Mouse (Mus musculus) macrophage (primary cell): ENCODE data around the gene Itln1. TPM values are rescaled to one million over a fixed set of nuclear protein-coding genes. Genes with fewer than 3 reads are reported as not detected.

Experiments used
- H3K27ac ChIP-seq: fragments of 350-480 bp; formaldehyde crosslinking; 2 replicates; pipeline ENCODE4 v1.9.0; 2021
- H3K36me3 ChIP-seq: fragments of 350-480 bp; formaldehyde crosslinking; 2 replicates; pipeline ENCODE4 v1.9.0; 2021; ENCODE audit errors: inconsistent target
- H3K4me3 ChIP-seq: fragments of 350-480 bp; formaldehyde crosslinking; 2 replicates; pipeline ENCODE4 v1.9.0; 2021; ENCODE audit errors: inconsistent target
- H3K79me2 ChIP-seq: fragments of 350-480 bp; formaldehyde crosslinking; 2 replicates; pipeline ENCODE4 v1.9.0; 2021; ENCODE audit errors: inconsistent target
- WGBS: methylation state at CpG from one replicate; pipeline ENCODE4 v1.1.7; 2026; ENCODE audit warnings: inconsistent platforms; ENCODE audit not compliant: missing documents; 5-methylcytosine and 5-hydroxymethylcytosine counted together
- polyA plus RNA-seq: library from polyadenylated mRNA; stranded (reverse); fragments of 250-400 nt; gene quantifications from 3 replicates; pipeline ENCODE4 v1.2.4, GENCODE M21; 2018; ENCODE audit warnings: inconsistent platforms
- total RNA-seq, 78 experiments: library from RNA; depleted of rRNA; stranded (reverse); fragments of 250-400 nt; gene quantifications; 1 replicate in 9 of 78; 2 replicates in 24 of 78; 3 replicates in 43 of 78; 4 replicates in 2 of 78; pipeline ENCODE4 v1.2.4; 2018; ENCODE audit warnings: inconsistent platforms in 56 of 78

The Itln1 gene
- total RNA-seq (2018; cell fraction: chromatin; rRNA removed), result not detected
- under 1 TPM in 5 of 26 experiments, not detected in 21; 0.15 to 0.20 (median 0.18) TPM for total RNA-seq (2018; cell fraction: cytosol; rRNA removed)
- total RNA-seq (2018; cell fraction: nucleus; rRNA removed), result not detected
- not detected in 3 replicates for polyA plus RNA-seq

DNA sequence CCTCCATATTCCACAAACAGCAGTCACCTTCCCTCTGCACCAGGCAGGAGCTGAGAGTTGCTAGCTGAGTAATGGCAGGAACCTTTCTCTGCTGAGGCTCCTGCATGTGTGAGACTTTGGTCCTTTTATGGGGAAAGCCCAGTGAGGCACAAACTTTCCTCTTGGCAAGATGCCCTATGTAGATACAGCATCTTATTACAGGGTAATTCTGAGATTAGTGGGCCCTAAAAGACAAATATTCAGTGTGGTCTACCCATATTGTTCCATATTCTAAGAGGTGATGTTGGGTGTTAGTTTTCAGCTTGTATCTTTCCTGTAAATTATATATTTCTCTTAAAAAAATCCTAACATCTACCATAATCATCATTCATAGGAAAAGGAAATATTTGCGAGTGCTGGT lies at the start of gene Itln1:
Gene Itln1, minus strand, starts transcription at position 101 of the 400 bp plus-strand sequence.
- Histone ChIP-seq H3K36me3 (no peaks in the 10 kb centered on the region), H3K79me2 (no peaks in the 10 kb centered on the region), H3K4me3 (no peak within 1 kb of the TSS), H3K27ac (no peak within 1 kb of the TSS)
- 75% methylated on average over 1 of the region's 1 CpGs for WGBS

DNA sequence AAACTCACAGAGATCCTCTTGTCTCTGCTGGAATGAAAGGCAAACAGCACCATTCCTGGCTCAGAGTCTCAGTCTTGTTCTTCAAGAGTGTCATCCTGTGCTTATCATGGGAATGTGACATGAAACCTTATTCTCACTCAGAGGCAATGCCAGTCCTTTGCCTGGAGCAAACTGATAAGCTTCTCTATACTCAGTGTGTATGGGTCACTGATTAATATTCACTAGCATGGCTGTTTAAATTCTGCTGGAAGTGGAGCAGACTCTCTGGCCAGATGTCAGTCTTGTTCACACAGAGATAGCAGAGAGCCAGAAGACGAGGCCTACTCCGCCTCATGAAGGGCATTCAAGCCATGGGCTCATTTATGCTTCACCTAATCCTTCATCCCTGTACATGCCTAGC lies 49.5 kb upstream of the Itln1 start:
- 100% methylated on average over 2 of the region's 2 CpGs for WGBS
- H3K36me3 ChIP-seq, result peaks cover 19% of the 10 kb centered on the region
- H3K27ac ChIP-seq, result no peak overlapping the region
- no peak overlapping the region for H3K4me3 ChIP-seq
- no peaks in the 10 kb centered on the region for H3K79me2 ChIP-seq

DNA sequence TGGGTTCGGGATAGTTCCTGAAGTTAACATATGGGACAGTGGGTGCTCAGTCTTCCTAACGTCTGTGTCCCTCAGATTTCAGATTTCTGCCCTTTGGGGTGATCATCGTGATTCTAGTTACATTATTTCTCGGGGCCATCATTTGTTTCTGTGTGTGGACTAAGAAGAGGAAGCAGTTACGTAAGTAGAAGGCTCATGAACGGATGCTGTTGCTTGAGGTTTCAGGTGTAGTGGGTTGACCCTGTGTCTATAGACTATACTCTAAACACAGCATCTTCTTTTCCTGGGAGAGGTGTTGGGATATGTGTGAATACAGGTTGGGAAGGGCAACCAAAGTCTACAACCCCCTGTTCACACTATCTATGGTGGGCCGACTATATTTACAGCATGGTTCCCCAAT lies 42.1 kb upstream of the Itln1 start:
- no peak overlapping the region for H3K4me3 ChIP-seq
- 58% methylated on average over 7 of the region's 7 CpGs for WGBS
- H3K27ac ChIP-seq, result no peak overlapping the region
- H3K36me3 ChIP-seq, result no peaks in the 10 kb centered on the region
- H3K79me2 ChIP-seq, result no peaks in the 10 kb centered on the region

DNA sequence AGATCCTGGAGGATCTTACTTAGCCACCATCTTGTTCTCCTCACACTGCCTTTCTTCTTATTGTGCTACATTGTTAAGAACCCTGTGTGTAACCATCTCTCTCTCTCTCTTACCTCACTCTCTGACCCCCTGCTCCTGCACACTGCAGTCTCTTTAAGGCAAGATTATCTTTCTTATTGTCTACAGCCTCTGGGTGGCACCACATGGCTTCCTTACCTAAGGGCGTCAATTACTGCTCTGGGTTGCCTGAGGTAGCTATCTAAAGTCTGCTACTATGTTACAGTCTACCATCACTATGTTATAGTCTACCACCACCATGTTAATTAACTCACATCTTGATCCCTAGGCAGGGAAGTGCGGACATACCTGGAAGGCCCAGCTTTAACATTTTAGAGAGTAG lies 33.3 kb upstream of the Itln1 start:
- H3K79me2 ChIP-seq, result no peaks in the 10 kb centered on the region
- no peaks in the 10 kb centered on the region for H3K36me3 ChIP-seq
- 86% methylated on average over 2 of the region's 2 CpGs for WGBS
- H3K27ac ChIP-seq, result no peak overlapping the region
- no peak overlapping the region for H3K4me3 ChIP-seq

DNA sequence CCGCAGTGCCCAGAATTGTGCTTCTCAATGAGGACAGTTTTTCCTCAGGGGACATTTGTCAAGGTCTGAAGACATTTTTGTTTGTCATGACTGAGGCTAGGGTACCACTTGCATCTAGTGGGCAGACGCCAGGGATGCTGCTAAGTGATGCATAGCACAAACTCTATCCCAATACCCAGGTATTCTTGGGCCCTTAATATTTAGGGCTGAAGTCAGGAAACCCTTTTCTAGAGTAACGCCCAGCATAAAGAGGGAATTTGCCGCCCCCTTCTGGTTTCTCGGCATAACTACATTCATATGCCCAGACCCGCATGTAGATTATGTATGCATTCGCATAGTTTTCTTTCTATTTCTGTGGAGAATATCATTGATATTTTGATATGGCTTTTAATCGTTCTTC lies 31.7 kb upstream of the Itln1 start:
- Histone ChIP-seq H3K36me3 (no peaks in the 10 kb centered on the region), H3K4me3 (no peak overlapping the region), H3K79me2 (no peaks in the 10 kb centered on the region), H3K27ac (no peak overlapping the region)
- 13% methylated on average over 8 of the region's 8 CpGs for WGBS

DNA sequence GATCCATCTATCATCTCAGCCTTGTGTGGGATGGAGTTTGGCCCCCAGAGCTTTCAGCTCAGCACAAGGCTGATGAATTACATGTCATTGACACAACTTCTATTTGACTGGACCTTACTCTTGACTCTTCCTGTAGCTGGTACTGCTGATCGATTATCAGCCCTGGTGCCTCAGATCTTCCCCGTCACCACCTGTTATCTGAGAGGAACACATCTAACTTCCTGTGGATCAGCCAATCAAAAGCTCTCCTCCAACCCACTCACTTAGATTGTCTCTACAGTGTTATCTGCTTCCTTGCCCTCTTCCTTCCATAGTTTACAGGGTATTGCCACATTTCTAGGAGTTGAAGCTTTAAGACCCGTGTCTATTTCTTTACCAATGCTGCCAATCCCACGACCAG lies 30.8 kb upstream of the Itln1 start:
- no peak overlapping the region for H3K27ac ChIP-seq
- H3K4me3 ChIP-seq, result no peak overlapping the region
- H3K79me2 ChIP-seq, result no peaks in the 10 kb centered on the region
- 58% methylated on average over 4 of the region's 4 CpGs for WGBS
- no peaks in the 10 kb centered on the region for H3K36me3 ChIP-seq

DNA sequence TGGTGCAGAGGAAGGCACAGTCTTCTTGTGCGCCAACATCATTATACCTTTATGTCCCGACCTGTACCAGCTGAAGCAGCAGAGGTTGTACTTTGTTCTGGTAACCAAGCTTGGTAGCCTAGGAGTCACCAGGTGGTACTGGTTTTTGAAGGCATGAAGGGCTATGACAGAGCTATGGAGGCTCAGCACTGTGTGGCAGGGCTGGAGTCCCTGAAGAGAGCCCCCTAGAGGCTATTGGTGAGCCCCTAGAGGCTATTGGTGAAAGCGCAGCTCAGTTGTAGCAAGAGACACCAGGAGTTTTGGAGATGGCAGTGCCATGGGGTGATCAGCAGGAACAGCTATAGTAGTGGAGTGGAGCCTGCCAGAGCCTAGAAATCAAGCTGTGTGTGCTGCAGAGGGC lies 29.2 kb upstream of the Itln1 start:
- H3K27ac ChIP-seq, result no peak overlapping the region
- no peaks in the 10 kb centered on the region for H3K79me2 ChIP-seq
- H3K4me3 ChIP-seq, result no peak overlapping the region
- 81% methylated on average over 3 of the region's 3 CpGs for WGBS
- H3K36me3 ChIP-seq, result no peaks in the 10 kb centered on the region

DNA sequence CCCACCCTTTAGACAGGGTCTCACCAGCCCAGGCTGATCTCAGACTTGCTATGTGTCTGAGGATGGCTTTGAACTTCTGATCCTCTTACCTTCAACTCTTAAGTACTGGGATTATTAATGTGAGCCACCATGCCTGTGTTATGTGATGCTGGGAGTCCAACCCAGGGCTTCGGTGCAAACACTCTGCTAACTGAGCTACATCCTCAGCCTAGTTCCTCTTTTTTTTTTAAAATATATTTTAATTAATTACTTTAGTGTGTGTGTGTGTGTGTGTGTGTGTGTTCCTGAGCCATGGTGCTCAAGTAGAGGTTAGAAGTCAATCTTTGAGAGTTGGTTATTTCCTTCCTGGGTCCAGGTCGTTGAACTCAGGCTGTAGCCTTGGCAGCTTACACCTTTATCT lies 27.9 kb upstream of the Itln1 start:
- WGBS, result 22% methylated on average over 2 of the region's 2 CpGs

DNA sequence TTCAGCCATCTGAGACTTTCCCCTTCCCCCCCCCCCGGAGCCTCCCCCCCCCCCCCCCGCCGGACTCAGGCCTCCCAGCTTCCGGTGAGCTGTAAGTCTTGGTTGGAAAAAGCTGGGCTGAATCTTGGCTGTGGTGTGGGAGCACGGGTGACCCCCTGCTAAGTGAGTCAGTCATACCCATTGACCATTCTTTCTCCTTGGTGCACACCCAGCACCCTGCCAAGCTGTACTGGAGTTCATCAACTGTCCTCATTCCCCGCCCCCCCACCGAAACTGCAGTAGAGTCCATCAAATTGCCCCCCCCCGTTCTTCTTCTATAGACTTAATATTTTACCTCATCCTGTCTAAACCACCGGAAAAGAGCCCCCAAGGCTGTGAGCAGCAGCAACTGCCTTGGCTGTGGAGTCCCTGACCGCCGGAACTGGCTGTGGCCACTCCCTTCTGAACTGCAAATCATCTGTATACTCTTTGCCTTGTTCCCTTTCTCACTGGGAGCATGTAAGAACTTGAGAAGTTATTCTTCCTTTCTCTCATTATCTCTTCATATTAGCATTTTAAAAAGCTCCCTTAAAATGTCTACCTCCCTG lies 26.6 kb upstream of the Itln1 start:
- H3K27ac ChIP-seq, result peak overlapping the region; percentile 89
- peak overlapping the region; percentile 13; the same call in 1 of the 2 replicates for H3K4me3 ChIP-seq
- H3K79me2 ChIP-seq, result no peaks in the 10 kb centered on the region
- no peaks in the 10 kb centered on the region for H3K36me3 ChIP-seq
- WGBS, result 0% methylated on average over 7 of the region's 11 CpGs

More for the DNA sequence above, 27.9 kb upstream of the Itln1 start:
- Histone ChIP-seq H3K36me3 (no peaks in the 10 kb centered on the region), H3K79me2 (no peaks in the 10 kb centered on the region), H3K27ac (peak overlapping the region; percentile 89), H3K4me3 (no peak overlapping the region)

DNA sequence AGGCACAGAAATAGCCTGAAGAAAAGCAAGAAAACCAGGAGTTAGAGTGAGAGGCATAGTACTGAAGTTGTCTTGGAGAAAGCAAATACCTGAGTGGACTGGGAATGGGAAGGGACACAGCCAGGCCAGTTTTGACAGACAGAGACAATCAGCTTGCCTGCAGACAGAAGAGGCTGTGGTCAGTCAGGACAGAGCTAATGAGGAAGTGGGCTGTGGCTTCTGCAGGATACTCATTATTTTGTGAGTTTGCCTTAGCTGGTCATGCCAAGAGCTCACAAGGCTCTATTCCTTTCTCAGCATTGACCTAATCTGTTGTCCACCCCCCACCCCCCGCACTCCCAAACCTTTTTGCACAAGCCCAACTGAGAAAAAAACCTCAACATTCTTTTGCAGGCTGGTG lies 26.1 kb upstream of the Itln1 start:
- 0% methylated on average over 1 of the region's 1 CpGs for WGBS
- Histone ChIP-seq H3K36me3 (no peaks in the 10 kb centered on the region), H3K79me2 (no peaks in the 10 kb centered on the region), H3K27ac (peak overlapping the region; percentile 89), H3K4me3 (peak overlapping the region; percentile 13; the same call in 1 of the 2 replicates)

DNA sequence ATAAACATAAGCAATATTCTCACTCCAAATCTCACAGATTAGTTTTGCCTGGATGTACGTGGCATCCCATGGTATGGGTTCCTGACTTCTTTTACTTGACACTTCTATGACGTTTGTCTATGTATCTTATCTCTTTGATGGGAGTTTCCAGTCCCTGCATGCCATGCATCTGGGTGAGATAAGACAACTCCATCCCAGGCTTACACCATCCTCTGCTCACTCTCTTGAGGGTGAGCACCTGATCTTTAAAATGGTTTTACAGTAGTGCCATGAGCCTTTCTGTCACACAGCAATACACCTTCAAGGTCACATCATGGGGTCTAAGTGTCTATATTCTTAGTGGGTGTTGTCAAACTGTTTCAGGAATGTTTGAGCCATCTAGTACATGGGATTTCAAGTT lies 25.2 kb upstream of the Itln1 start:
- no peaks in the 10 kb centered on the region for H3K79me2 ChIP-seq
- H3K4me3 ChIP-seq, result no peak overlapping the region
- H3K36me3 ChIP-seq, result no peaks in the 10 kb centered on the region
- peak overlapping the region; percentile 89 for H3K27ac ChIP-seq
- WGBS, result 55% methylated on average over 2 of the region's 2 CpGs

DNA sequence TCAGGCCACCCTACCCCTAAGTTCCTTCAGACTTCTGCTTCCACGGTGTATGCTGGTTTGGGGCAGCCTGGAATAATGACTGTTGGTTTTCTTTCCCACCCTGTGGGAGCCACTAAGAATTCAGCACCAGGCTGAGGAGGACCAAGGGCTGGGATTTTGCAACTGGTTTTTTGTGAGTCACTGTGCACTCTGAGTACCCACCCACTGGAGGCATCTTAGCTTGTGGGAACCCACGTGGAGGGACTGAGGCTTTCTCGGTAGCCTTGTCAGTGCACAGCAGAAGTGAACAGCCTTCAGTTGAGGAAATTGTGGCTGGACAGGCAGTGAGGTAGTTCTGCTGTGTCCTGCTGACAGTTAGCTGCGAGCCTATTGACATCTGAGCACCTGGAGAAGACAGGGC lies 23.8 kb upstream of the Itln1 start, which contains the start of gene Cd244a:
Gene Cd244a, plus strand, starts transcription at position 296 of the 400 bp plus-strand sequence.
- WGBS, result 0% methylated on average over 4 of the region's 4 CpGs
- H3K27ac ChIP-seq, result peak within 1 kb of the TSS; percentile 89
- no peak within 1 kb of the TSS for H3K4me3 ChIP-seq

DNA sequence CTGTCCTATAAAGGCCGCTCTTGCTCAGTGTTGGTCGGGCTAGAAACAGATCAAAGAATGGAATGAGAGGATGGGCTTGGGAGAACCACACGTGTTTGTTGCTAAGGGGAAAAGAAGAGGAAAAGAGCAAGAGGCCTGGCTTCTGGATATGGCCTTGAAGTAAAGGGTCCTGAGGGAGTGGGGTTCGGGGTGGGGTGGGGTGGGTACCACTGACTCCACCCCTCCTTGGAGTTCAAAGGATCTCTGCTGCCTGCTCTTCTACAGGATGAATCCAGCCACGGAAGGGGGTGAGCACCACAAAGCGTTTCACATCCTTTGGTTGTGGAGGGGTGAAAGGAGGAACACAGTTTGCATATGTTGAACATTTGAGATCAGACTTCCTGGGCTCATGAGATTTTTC lies 23.3 kb upstream of the Itln1 start:
- Histone ChIP-seq H3K4me3 (no peak overlapping the region), H3K79me2 (no peaks in the 10 kb centered on the region), H3K27ac (peak overlapping the region; percentile 89), H3K36me3 (no peaks in the 10 kb centered on the region)
- WGBS, result 42% methylated on average over 6 of the region's 6 CpGs

More for the DNA sequence above, 23.8 kb upstream of the Itln1 start, which contains the start of gene Cd244a:
- no peaks in the 10 kb centered on the region for H3K79me2 ChIP-seq
- H3K36me3 ChIP-seq, result no peaks in the 10 kb centered on the region

DNA sequence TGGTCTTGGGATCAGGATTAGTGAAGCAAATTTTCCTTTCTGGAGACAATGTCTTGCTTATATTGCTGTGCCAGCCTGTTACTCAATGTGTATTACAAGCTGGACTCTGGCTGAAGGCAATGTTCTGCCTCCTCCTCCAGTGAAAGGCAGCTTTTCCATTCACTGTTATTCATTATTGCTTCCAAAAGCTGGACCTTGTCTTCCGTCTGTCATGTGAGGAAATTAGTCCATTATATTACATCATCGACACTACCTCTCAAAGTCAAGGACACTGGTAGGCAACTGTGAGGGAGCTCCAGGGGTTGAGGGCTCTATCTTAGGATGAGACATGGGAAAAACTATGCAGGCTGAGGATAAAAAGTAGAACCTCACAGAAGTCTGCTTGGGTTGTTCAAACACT lies 21.3 kb upstream of the Itln1 start:
- Histone ChIP-seq H3K27ac (no peak overlapping the region), H3K36me3 (no peaks in the 10 kb centered on the region), H3K79me2 (no peaks in the 10 kb centered on the region), H3K4me3 (no peak overlapping the region)
- WGBS, result 69% methylated on average over 2 of the region's 2 CpGs

DNA sequence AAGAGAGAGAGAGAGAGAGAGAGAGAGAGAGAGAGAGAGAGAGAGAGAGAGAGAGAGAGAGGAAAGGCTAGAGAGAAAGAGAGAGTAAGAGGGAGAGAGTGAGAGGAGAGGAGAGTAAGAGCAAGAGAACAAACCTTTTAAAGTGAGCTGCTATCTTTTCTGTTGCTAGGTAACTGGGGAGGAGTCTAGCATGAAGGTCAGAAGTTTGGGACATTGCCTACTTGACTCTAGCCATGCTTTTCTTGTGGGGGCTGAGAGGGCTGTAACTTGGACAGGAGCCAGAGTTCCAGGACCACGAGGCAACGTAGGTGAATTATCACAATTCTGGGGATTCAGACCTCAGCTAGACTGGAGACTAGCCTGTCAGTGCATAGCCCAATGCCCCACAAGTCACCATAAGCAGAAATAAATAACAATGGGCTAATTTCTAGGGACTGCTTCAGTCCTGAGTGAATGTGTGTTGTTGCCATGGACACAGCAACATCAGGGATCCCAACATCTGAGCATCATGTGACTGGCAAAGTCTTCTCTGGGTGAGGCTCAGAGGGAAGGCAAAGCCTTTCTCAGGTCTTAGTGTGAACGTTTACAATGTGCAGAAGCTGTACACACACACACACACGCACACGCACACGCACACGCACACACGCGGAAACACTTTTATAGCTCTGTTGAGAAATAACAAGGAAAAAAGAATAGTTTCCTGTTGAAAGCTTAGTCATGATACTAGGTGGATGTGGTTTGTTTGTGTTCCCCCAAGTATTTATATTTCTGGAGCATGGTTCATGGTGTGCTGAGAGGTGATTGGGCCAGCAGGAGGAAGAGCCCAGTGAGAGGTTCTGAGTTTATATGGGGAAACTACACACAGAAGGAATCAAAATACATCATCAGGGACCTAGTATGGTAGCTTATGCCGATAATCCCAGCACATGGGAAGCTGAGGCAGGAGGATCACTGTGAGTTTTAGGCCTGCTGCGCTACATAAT lies 18.6 kb upstream of the Itln1 start:
- 54% methylated on average over 11 of the region's 11 CpGs for WGBS
- no peak overlapping the region for H3K27ac ChIP-seq
- H3K36me3 ChIP-seq, result no peaks in the 10 kb centered on the region
- no peak overlapping the region for H3K4me3 ChIP-seq
- H3K79me2 ChIP-seq, result no peaks in the 10 kb centered on the region
